ENCODE assay signal across 10 mouse cellular contexts in the genomic region with DNA sequence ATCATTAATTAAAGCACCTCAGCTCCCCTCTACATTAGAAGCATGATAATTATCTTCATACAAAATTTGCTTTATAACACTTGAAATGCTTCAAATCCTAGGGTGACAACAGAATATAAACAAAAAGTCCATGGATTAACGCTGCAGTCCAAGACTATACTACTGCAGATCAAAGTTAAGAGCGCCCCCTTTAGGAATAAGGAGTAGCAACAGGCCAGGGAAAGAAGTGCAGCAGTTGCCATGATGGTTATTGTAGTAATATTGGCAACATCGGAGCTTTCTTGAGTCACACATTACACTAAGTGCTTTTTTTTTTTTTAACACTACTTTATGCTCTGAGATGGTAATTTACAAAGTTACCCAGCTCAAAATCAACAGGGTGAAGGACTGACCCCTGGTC. TPM values are rescaled to one million over a fixed set of nuclear protein-coding genes. Genes with fewer than 3 reads are reported as not detected.
A peak's percentile ranks its signal among the peaks of the same experiment; 100 is the strongest.
DNase-seq lines count a peak whose midpoint lies in the region; ATAC-seq and TF ChIP-seq lines count a peak whose summit lies in the region.
"Had no signal": no experiment of that assay in that cellular context is flagged by ENCODE, and none has a peak within 500 bp of the region (broad histone marks: within the 10 kb centered on the region; RNA-seq: fewer than 3 reads in every experiment).

No protein-coding gene starts in this region.

- H3K36me3 ChIP-seq in heart, embryonic 15.5 days = no peaks in the 10 kb centered on the region
- H3K36me3 ChIP-seq in E14TG2a.4 (ENCODE audit: insufficient read depth, low read length) = no peaks in the 10 kb centered on the region
- H3K36me3 ChIP-seq: neural tube, embryonic 12.5 days had no signal

- no peak overlapping the region for H3K4me3 ChIP-seq in heart, embryonic 15.5 days
- no peak overlapping the region for H3K4me3 ChIP-seq in E14TG2a.4 (replicated peaks; ENCODE audit: low read length)
- H3K4me3 ChIP-seq: neural tube, embryonic 12.5 days had no signal

- no peak overlapping the region for H3K9ac ChIP-seq in heart, embryonic 15.5 days
- H3K9ac ChIP-seq: hindbrain, embryonic 14.5 days; neural tube, embryonic 12.5 days had no signal

- H3K4me1 ChIP-seq in heart, embryonic 15.5 days (replicated peaks) = peaks cover 27% of the 10 kb centered on the region
- no peaks in the 10 kb centered on the region for H3K4me1 ChIP-seq in E14TG2a.4 (replicated peaks; ENCODE audit: low read depth, low read length)
- H3K4me1 ChIP-seq: neural tube, embryonic 12.5 days had no signal

- H3K27ac ChIP-seq in heart, embryonic 15.5 days = peak overlapping the region; percentile 61
- H3K27ac ChIP-seq: hindbrain, embryonic 14.5 days; neural tube, embryonic 12.5 days had no signal

- intact Hi-C loops in heart, postnatal 25 days (cut with DNase I) = no loop called here

- 47% methylated on average over 3 of the region's 3 CpGs for WGBS in heart, embryonic 15.5 days

- no peaks in the 10 kb centered on the region for H3K9me3 ChIP-seq in heart, embryonic 15.5 days (replicated peaks)
- H3K9me3 ChIP-seq in E14TG2a.4 (ENCODE audit: low read length) = no peaks in the 10 kb centered on the region
- H3K9me3 ChIP-seq: neural tube, embryonic 12.5 days had no signal

- peak; percentile 52 for TF ChIP-seq CTCF in E14TG2a.4 (conservative IDR thresholded peaks at IDR 0.05; ENCODE audit: low read length)

- no peak overlapping the region for H3K4me2 ChIP-seq in heart, embryonic 15.5 days
- H3K4me2 ChIP-seq: hindbrain, embryonic 14.5 days; neural tube, embryonic 12.5 days had no signal

- no peaks in the 10 kb centered on the region for H3K27me3 ChIP-seq in heart, embryonic 15.5 days
- peaks cover 6% of the 10 kb centered on the region for H3K27me3 ChIP-seq in E14TG2a.4 (ENCODE audit: insufficient read depth, low read length)
- H3K27me3 ChIP-seq: neural tube, embryonic 12.5 days had no signal

- no peak for ATAC-seq in heart, embryonic 15.5 days (replicated peaks; ENCODE audit: insufficient number of reproducible peaks, insufficient read depth, low FRiP score, low read depth)

- peak; percentile 20 for DNase-seq in adrenal gland, adult 2 months
- DNase-seq in adrenal gland, postnatal 4 days (ENCODE audit: low spot score in 2 of 2) = no peak
- no peak for DNase-seq in heart, postnatal 25 days (ENCODE audit: low spot score)
- DNase-seq in cerebellum, adult 9-11 months = peak; percentile 17
- no peak for DNase-seq in spleen, postnatal 4 days (ENCODE audit: low spot score in 2 of 2)
- DNase-seq in right cerebral cortex, adult 18-20 months = no peak

RNA-seq across cellular contexts. Expression of a gene that starts 43.7 kb away (rescaled TPM):
- 1 to 10 TPM; 8.9 to 9.3 TPM for total RNA-seq in adrenal gland, adult 2 months (2021)
- polyA plus RNA-seq in adrenal gland, adult 2 months (2012; rRNA removed) = 4.5 TPM in 2 replicates
- 1 to 10 TPM; 9.1 to 9.3 TPM for total RNA-seq in adrenal gland, postnatal 4 days (2021)
- 7.7 and 7.9 TPM in 2 replicates for polyA plus RNA-seq in heart, embryonic 15.5 days (2015; fragmentation: Nextera tagmentation; extraction: Ambion mirVana)
- 10 to 100 TPM; 55.9 to 58.9 TPM for total RNA-seq in heart, postnatal 25 days (2021)

Comparison
In these comparisons a context has a peak if more than half of its experiments do, and no peak if none do; other contexts are left out.
1. DNase-seq: peak in adrenal gland, adult 2 months (single experiment) and cerebellum, adult 9-11 months (single experiment); none in adrenal gland, postnatal 4 days (0 of 2), heart, postnatal 25 days (single experiment), spleen, postnatal 4 days (0 of 2) and right cerebral cortex, adult 18-20 months (single experiment).
2. RNA of a gene that starts 43.7 kb away (total RNA-seq): 55.9 to 58.9 TPM in heart, postnatal 25 days; 8.9 to 9.3 TPM in adrenal gland, adult 2 months and 9.1 to 9.3 TPM in adrenal gland, postnatal 4 days; every median in the first group is over 4 times any median in the second.